Mouse (Mus musculus) bone marrow, adult 2 months (tissue): ENCODE measurements around the gene Dok5.

Experiments
- CTCF ChIP-seq: fragments of 200-500 bp; IDR thresholded peaks from 2 replicates; pipeline ENCODE4 v1.5.1; 2011; ENCODE audit warnings: low read length, control low read depth; ENCODE audit not compliant: control insufficient read depth, insufficient read depth
- POLR2A ChIP-seq: fragments of 200-500 bp; IDR thresholded peaks from 2 replicates; pipeline ENCODE4 v1.6.1; 2011; ENCODE audit warnings: low read depth, mild to moderate bottlenecking, control low read depth, low read length, borderline replicate concordance; ENCODE audit not compliant: control insufficient read depth

DNA sequence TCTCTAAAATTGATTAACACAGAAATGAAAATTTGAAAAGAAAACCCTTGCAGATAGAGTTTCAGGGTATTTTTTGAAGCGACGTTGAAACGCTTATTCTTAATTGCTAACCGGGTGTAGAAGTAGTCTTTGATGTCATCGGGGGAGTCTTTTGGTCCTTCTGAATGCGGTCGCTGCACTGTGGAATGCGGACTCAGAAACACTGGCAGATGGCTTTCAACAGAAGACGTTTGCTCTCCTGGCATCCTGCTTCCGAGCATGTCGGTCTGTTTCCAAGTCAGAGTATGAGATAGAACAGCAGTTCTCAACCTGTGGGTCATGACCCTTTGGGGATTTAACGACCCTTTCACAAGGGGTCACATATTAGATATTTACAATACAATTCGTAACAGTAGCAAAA, 7.5 kb upstream of the Dok5 start:
- TF ChIP-seq POLR2A: no peak
- TF ChIP-seq CTCF: no peak
